Mouse (Mus musculus): ENCODE data around the gene Socs4.

Socs4 gene

DNA sequence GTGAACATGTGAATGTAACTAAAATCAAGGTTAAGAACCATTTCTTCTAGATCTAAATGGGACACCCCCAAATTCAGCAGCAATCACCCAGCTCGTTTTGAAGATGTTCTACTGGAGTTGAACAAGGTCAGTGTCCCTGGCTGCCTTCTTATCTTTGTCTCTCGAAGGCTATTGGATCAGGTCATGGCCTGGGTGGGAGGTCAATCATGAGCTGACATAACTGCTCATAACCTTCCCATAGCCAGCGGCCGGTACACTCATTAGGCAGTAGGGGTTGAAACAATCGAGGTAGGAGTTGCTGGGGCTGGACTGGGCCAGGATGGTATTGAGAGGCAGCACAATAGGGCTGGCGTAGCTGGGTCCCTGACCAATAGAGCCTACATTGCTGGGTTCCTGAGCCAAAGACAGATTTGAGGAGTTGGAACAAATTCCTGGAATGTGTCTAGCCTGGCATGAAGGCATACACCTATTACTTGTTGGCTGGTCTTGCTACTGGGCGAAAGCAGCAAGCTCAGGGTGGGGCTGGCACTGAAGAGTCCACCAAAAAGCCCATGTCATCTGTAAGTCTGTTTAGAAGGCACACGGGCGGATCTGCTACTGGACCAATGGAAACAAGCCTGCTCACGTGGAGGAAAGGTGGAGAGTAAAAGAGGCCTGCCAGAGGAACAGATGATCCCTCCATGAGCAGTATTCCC is 63.6 kb downstream of the Socs4 start:
- DNase-seq (ENCODE audit: low spot score in 2 of 2): no peak

DNA sequence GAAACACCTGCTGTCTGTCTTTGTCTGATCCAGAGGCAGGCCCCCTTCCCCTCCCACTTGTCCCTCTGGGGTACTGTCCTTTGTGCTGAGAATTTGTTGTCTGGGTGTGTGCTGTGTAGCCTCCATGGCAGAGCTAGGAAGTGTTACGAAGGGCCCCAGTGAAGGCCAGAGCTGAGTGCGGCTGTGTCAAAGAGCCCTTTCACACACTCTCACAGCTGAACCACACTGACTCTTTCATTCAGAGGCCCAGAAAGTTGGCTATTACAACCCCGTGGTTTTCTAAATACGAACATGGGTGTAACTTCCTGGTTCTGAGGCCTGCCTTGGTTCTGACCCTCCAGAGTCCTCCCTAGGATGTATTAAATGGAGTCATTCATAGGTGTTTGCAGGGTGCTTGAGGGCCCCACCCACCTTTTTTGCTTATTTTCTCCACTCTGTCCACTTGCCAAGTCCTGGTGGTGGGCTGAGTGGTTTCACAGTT is 65.1 kb downstream of the Socs4 start:
- DNase-seq (ENCODE audit: low spot score in 2 of 2): no peak
